Mouse (Mus musculus) ES-E14 (cell line): ENCODE data around the gene Ccl11. TPM values are rescaled to one million over a fixed set of nuclear protein-coding genes. Genes with fewer than 3 reads are reported as not detected.
A peak's percentile ranks its signal among the peaks of the same experiment; 100 is the strongest.

Experiments used
- DNase-seq: peaks from one replicate; pipeline ENCODE4 v3.0.0-alpha.2; 2013; ENCODE audit warnings: low read depth, low spot score
- H3K27ac ChIP-seq: 2 replicates; pipeline ENCODE4 v1.5.1; 2012; ENCODE audit warnings: low read depth, mild to moderate bottlenecking, low read length, moderate library complexity, mixed read lengths; ENCODE audit not compliant: poor library complexity, insufficient read depth, severe bottlenecking
- H3K36me3 ChIP-seq: 2 replicates; pipeline ENCODE4 v1.6.1; 2012; ENCODE audit warnings: mild to moderate bottlenecking, low read length, moderate library complexity, mixed read lengths; ENCODE audit not compliant: control insufficient read depth, poor library complexity, insufficient read depth, severe bottlenecking
- H3K4me1 ChIP-seq, 2 experiments: fragments of 150-350 bp in 1 of 2; sonication (generic) in 1 of 2; 2 replicates each; pipeline ENCODE4 v1.6.1; 2012; ENCODE audit warnings: low read length in 2 of 2, mild to moderate bottlenecking in 1 of 2, mixed read lengths in 1 of 2; ENCODE audit not compliant: control insufficient read depth in 2 of 2, insufficient read depth in 2 of 2, poor library complexity in 1 of 2
- H3K4me3 ChIP-seq, 2 experiments: fragments of 150-350 bp in 1 of 2; sonication (generic) in 1 of 2; 2 replicates each; pipeline ENCODE4 v1.5.1; 2012; ENCODE audit warnings: low read length in 2 of 2, low read depth in 1 of 2, mild to moderate bottlenecking in 1 of 2, mixed read lengths in 1 of 2; ENCODE audit not compliant: insufficient read depth in 1 of 2, poor library complexity in 1 of 2, severe bottlenecking in 1 of 2
- H3K9ac ChIP-seq: 2 replicates; pipeline ENCODE4 v1.6.1; 2012; ENCODE audit warnings: low read depth, mild to moderate bottlenecking, low read length, mixed read lengths; ENCODE audit not compliant: poor library complexity, insufficient read depth, severe bottlenecking
- H3K9me3 ChIP-seq: fragments of 150-350 bp; sonication (generic); 2 replicates; pipeline ENCODE4 v1.6.1; 2012; ENCODE audit warnings: low read depth, mild to moderate bottlenecking, low read length; ENCODE audit not compliant: control insufficient read depth, insufficient read depth
- CHD2 ChIP-seq: IDR thresholded peaks from 2 replicates; pipeline ENCODE4 v1.6.1; 2014; ENCODE audit warnings: mild to moderate bottlenecking, low read depth, low read length, inconsistent platforms
- HCFC1 ChIP-seq: IDR thresholded peaks from 2 replicates; pipeline ENCODE4 v1.6.1; 2012; ENCODE audit warnings: low read length, inconsistent platforms, borderline replicate concordance; ENCODE audit not compliant: insufficient read depth
- MAFK ChIP-seq: IDR thresholded peaks from 2 replicates; pipeline ENCODE4 v1.6.1; 2014; ENCODE audit warnings: mild to moderate bottlenecking, low read depth, low read length, inconsistent platforms; ENCODE audit not compliant: insufficient read depth
- ZC3H11A ChIP-seq: IDR thresholded peaks from 2 replicates; pipeline ENCODE4 v1.6.1; 2012; ENCODE audit warnings: low read depth, mild to moderate bottlenecking, inconsistent platforms, low read length, borderline replicate concordance
- ZNF384 ChIP-seq: IDR thresholded peaks from 2 replicates; pipeline ENCODE4 v1.6.1; 2012; ENCODE audit warnings: low read depth, low read length, inconsistent platforms
- in situ Hi-C, 2 experiments: fragments of 600-800 bp; cut with MboI; formaldehyde crosslinking; loops; one replicate each; pipeline ENCODE4 v1.15.1; 2025; ENCODE audit warnings: low sequenced_read_pairs in 2 of 2, inconsistent platforms in 1 of 2; ENCODE audit not compliant: unreplicated experiment in 2 of 2
- total RNA-seq: library from RNA; depleted of rRNA; stranded (reverse); fragments of 300-350 nt; gene quantifications from 2 replicates; pipeline ENCODE4 v1.2.3, GENCODE M21; 2012

Ccl11 gene
- total RNA-seq, 1 experiment, result not detected

- TF ChIP-seq CHD2, result no peak
- TF ChIP-seq MAFK, result no peak
- H3K27ac ChIP-seq, result no peak within 1 kb of the TSS
- H3K4me1 ChIP-seq, result no peaks in the 10 kb centered on the region
- no peak within 1 kb of the TSS for H3K9ac ChIP-seq
- H3K9me3 ChIP-seq, result no peaks in the 10 kb centered on the region
- no peak within 1 kb of the TSS for H3K4me3 ChIP-seq
- no peaks in the 10 kb centered on the region for H3K36me3 ChIP-seq
- DNase-seq, result no peak
- in situ Hi-C loops, result loop anchor here in 1 of 2 experiments (5.0 kb wide), 1 partner anchor 132 kb away; no protein-coding TSS in a partner anchor
Measured at GRCm38 (mm10) chr11:82045471-82045870, 12.2 kb upstream of the Ccl11 start, which contains the start of gene Ccl7. Ccl7 (plus strand) TSS chr11:82045712.

- no peaks in the 10 kb centered on the region for H3K9me3 ChIP-seq
- H3K4me3 ChIP-seq, result no peak overlapping the region
- peak; percentile 51 for DNase-seq
- H3K27ac ChIP-seq, result no peak overlapping the region
- H3K4me1 ChIP-seq, result no peaks in the 10 kb centered on the region
- TF ChIP-seq CHD2 (no peak), ZC3H11A (peak; percentile 75; the same call in 1 of the 2 replicates), MAFK (0 out of 2 replicates have a peak, but pooled peaks have one; percentile 9)
- in situ Hi-C loops, result loop anchor here in 1 of 2 experiments (5.0 kb wide), 1 partner anchor 129 kb away; no protein-coding TSS in a partner anchor
- no peak overlapping the region for H3K9ac ChIP-seq
- H3K36me3 ChIP-seq, result no peaks in the 10 kb centered on the region
Measured at GRCm38 (mm10) chr11:82047746-82048415, 9.7 kb upstream of the Ccl11 start.

GRCm38 (mm10) chr11:82053849-82054248, 3.8 kb upstream of the Ccl11 start:
- H3K4me1 ChIP-seq, result no peaks in the 10 kb centered on the region
- H3K36me3 ChIP-seq, result no peaks in the 10 kb centered on the region
- no peak overlapping the region for H3K4me3 ChIP-seq
- H3K9ac ChIP-seq, result no peak overlapping the region
- DNase-seq, result no peak
- in situ Hi-C loops, result no loop called here
- H3K27ac ChIP-seq, result no peak overlapping the region
- no peaks in the 10 kb centered on the region for H3K9me3 ChIP-seq
- no peak for TF ChIP-seq CHD2
- TF ChIP-seq MAFK, result no peak
- no peak for TF ChIP-seq ZNF384
- no peak for TF ChIP-seq ZC3H11A
- TF ChIP-seq HCFC1, result no peak

- Histone ChIP-seq H3K4me3 (no peak overlapping the region), H3K27ac (no peak overlapping the region), H3K9me3 (no peaks in the 10 kb centered on the region), H3K36me3 (no peaks in the 10 kb centered on the region), H3K4me1 (no peaks in the 10 kb centered on the region), H3K9ac (no peak overlapping the region)
- TF ChIP-seq CHD2 (no peak), ZNF384 (no peak), MAFK (no peak), ZC3H11A (no peak), HCFC1 (no peak)
- no peak for DNase-seq
- in situ Hi-C loops, result no loop called here
Measured at GRCm38 (mm10) chr11:82062226-82062625, 4.6 kb downstream of the Ccl11 start.

- Histone ChIP-seq H3K4me3 (no peak overlapping the region), H3K4me1 (no peaks in the 10 kb centered on the region), H3K9me3 (no peaks in the 10 kb centered on the region), H3K9ac (no peak overlapping the region), H3K27ac (no peak overlapping the region), H3K36me3 (no peaks in the 10 kb centered on the region)
- in situ Hi-C loops, result no loop called here
- no peak for DNase-seq
- no peak for TF ChIP-seq ZC3H11A
- TF ChIP-seq HCFC1, result no peak
- no peak for TF ChIP-seq CHD2
- no peak for TF ChIP-seq ZNF384
- TF ChIP-seq MAFK, result no peak
Measured at GRCm38 (mm10) chr11:82063454-82063853, 5.8 kb downstream of the Ccl11 start.
